Mouse (Mus musculus) adrenal gland, adult 18-20 months (tissue): ENCODE results near the gene Olfr283. TPM values are rescaled to one million over a fixed set of nuclear protein-coding genes. Genes with fewer than 3 reads are reported as not detected.

Source experiments
- total RNA-seq, 2 experiments: library from RNA; stranded (reverse); gene quantifications; 1 replicate in 1 of 2; 2 replicates in 1 of 2; pipeline ENCODE4 v1.2.3; 2021

The Olfr283 gene
- total RNA-seq, 2 experiments from 2014 or later: not detected

Other genes starting within 250 kb of the Olfr283 start
- 10 to 100 TPM; 38.1 to 41.2 TPM for gene Asb8, start 215.3 kb downstream of the Olfr283 start, total RNA-seq
- gene Ccdc184, start 213.8 kb downstream of the Olfr283 start, total RNA-seq: 1 to 10 TPM in 1 of 2 experiments, under 1 TPM in 1; 0.83 to 1.1 TPM
- not detected for gene Olfr288, start 185.4 kb downstream of the Olfr283 start, total RNA-seq
- gene Gm44579, start 160.0 kb downstream of the Olfr283 start, total RNA-seq: not detected
- gene Olfr287, start 159.9 kb downstream of the Olfr283 start, total RNA-seq: not detected
- gene Olfr286, start 146.5 kb downstream of the Olfr283 start, total RNA-seq: not detected
- not detected for gene H1fnt, start 123.7 kb downstream of the Olfr283 start, total RNA-seq
- 1 to 10 TPM; 3.8 to 4.6 TPM for gene Zfp641, start 84.8 kb downstream of the Olfr283 start, total RNA-seq
- gene Olfr285, start 63.6 kb downstream of the Olfr283 start, total RNA-seq: not detected
- not detected for gene Olfr284, start 40.0 kb downstream of the Olfr283 start, total RNA-seq
- not detected for gene Olfr282, start 50.3 kb upstream of the Olfr283 start, total RNA-seq
- gene Olfr281, start 71.6 kb upstream of the Olfr283 start, total RNA-seq: not detected
- gene OR5BS1P, start 89.0 kb upstream of the Olfr283 start, total RNA-seq: not detected
- gene Lalba, start 101.8 kb upstream of the Olfr283 start, total RNA-seq: not detected
- not detected for gene Olfr279, start 111.5 kb upstream of the Olfr283 start, total RNA-seq
- 10 to 100 TPM; 79.2 to 90.9 TPM for gene Kansl2, start 153.3 kb upstream of the Olfr283 start, total RNA-seq
- 10 to 100 TPM; 52.5 to 65.9 TPM for gene Ccnt1, start 190.0 kb upstream of the Olfr283 start, total RNA-seq
- gene 4930415O20Rik, start 190.1 kb upstream of the Olfr283 start, total RNA-seq: 1 to 10 TPM in 1 of 2 experiments, not detected in 1; 1.2 TPM
- 10 to 100 TPM; 48.7 to 83.1 TPM for gene Adcy6, start 229.1 kb upstream of the Olfr283 start, total RNA-seq
- 10 to 100 TPM; 11.9 to 14.3 TPM for gene Cacnb3, start 249.9 kb upstream of the Olfr283 start, total RNA-seq